Mouse (Mus musculus): ENCODE results near the gene B4galnt4. TPM values are rescaled to one million over a fixed set of nuclear protein-coding genes. Genes with fewer than 3 reads are reported as not detected.

The B4galnt4 gene
- polyA plus RNA-seq, 1 experiment from 2014 or later, result 0.15 TPM

DNA sequence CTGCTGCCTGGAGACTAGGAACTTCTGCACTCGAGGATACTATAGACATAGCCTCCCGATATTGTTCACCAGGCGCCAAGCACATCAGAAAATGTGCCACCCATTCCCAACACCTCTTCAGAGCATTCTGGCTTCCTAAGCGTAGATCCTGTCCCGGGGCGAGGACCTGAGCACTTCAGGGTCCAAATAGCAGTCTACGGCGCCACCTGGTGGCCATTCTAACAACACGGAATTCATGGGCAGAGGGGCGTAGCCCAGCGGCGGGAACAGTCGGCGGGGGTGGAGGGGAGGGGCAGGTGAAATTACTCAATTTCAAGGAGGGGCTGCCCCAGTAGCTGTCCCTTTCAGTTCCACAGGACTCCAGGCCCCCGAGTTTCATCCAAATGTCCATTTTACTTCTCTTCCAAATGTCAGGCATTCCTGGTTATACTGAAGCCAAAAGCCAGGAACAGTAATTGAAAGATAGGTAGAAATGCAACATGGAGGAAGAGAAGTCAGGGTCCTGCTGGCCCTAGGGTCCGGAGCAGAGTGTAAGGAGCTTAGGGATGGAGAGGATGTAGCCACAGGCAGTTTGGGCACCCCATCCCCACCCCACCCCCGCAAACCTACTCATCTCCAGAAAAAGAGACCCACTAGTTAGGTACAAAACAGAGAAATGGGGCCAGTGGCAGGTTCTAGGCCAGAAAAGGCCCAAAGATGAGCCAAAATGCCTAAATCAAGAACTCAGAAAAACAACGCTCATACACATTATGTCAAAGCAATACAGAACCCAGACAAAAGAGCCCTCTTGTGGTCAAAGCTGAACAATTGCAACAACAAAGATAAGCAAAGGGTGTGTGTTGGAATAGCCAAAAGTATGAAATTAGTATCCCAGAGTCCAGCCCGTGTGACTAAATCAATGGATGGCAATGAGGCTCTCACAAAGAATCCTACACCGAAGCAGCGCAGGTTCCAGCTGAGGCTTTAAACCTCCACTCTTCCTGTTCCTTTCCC, 12.4 kb upstream of the B4galnt4 start:
- H3K4me1 ChIP-seq (ENCODE audit: insufficient read depth), result peaks cover 23% of the 10 kb centered on the region
- no peaks in the 10 kb centered on the region for H3K9me3 ChIP-seq (ENCODE audit: low read length)
- DNase-seq, result peak; percentile 94
- ATAC-seq, result peak; percentile 87
- H3K27ac ChIP-seq (ENCODE audit: low read depth), result peak overlapping the region; percentile 85
- TF ChIP-seq EP300 (IDR thresholded peaks at IDR 0.05; ENCODE audit: low read depth) (no peak), CTCF (IDR thresholded peaks at IDR 0.05; ENCODE audit: low read depth) (peak; percentile 97)
- H3K4me3 ChIP-seq (ENCODE audit: low read depth, low read length), result peak overlapping the region; percentile 33
- H3K36me3 ChIP-seq (replicated peaks; ENCODE audit: insufficient read depth, low read length), result no peaks in the 10 kb centered on the region
- no peaks in the 10 kb centered on the region for H3K27me3 ChIP-seq (ENCODE audit: insufficient read depth, low read length)
- peak overlapping the region; percentile 54 for H3K9ac ChIP-seq (replicated peaks)
- H3K4me2 ChIP-seq (ENCODE audit: low read depth, low read length), result peak overlapping the region; percentile 84
- 6% methylated on average over 21 of the region's 21 CpGs for WGBS (ENCODE audit: insufficient replicate concordance)

DNA sequence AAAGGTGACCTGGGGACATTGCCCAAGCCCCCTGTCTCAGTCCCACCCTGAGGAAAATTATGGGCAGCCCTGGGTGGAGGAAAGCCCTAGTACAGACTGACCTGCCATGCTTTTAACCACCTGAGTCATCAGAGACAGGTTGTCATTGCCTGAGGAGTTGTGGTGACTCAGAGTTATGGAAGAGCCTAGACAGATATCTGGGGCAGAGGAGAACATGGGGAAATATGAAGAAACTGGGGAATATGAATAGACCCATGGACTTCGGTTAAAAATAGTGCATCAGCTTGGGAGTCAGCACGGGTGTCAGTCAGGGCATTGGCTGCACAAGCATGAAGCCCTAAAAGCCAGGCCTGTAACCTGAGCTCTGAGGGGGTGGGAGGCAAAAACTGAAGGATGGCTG, 11.6 kb upstream of the B4galnt4 start:
- H3K4me1 ChIP-seq (ENCODE audit: insufficient read depth), result peaks cover 23% of the 10 kb centered on the region
- H3K27me3 ChIP-seq (ENCODE audit: insufficient read depth, low read length), result no peaks in the 10 kb centered on the region
- 80% methylated on average over 2 of the region's 2 CpGs for WGBS (ENCODE audit: insufficient replicate concordance)
- no peak for DNase-seq
- no peaks in the 10 kb centered on the region for H3K9me3 ChIP-seq (ENCODE audit: low read length)
- TF ChIP-seq CTCF (IDR thresholded peaks at IDR 0.05; ENCODE audit: low read depth) (no peak), EP300 (IDR thresholded peaks at IDR 0.05; ENCODE audit: low read depth) (no peak)
- H3K27ac ChIP-seq (ENCODE audit: low read depth), result no peak overlapping the region
- H3K9ac ChIP-seq (replicated peaks), result no peak overlapping the region
- H3K36me3 ChIP-seq (replicated peaks; ENCODE audit: insufficient read depth, low read length), result no peaks in the 10 kb centered on the region
- H3K4me2 ChIP-seq (ENCODE audit: low read depth, low read length), result no peak overlapping the region
- ATAC-seq, result no peak
- no peak overlapping the region for H3K4me3 ChIP-seq (ENCODE audit: low read depth, low read length)

DNA sequence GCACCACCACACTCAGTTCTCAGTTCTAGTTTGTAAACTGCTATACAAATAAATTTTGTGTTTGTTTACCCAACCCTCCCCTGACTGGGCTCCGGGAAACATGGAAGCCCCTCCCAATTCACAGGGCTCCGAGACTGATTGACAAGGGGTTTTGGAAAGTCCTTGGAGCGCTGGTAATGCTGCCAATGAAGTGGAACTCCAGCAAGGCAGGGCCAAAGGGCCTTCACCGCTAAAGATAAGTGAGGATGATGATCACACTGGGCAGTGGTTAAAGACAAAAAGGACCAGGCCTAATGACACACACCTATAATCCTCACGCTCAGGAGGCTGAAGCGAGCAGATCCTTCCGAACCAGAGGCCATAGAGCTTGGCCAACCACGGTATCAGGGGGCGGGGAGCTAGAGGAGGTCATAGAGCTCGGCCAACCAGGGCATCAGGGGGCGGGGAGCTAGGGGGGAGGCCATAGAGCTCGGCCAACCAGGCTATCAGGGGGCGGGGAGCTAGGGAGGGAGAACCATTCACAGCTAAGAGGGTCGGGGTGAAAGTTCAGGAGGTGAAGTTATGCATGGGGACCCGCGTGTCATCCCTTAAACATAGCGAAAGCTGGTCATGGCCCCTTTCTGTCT, 9.7 kb upstream of the B4galnt4 start:
- H3K4me1 ChIP-seq (ENCODE audit: insufficient read depth), result peaks cover 22% of the 10 kb centered on the region
- no peak overlapping the region for H3K9ac ChIP-seq (replicated peaks)
- 70% methylated on average over 17 of the region's 17 CpGs for WGBS (ENCODE audit: insufficient replicate concordance)
- H3K27me3 ChIP-seq (ENCODE audit: insufficient read depth, low read length), result no peaks in the 10 kb centered on the region
- no peak overlapping the region for H3K4me3 ChIP-seq (ENCODE audit: low read depth, low read length)
- no peaks in the 10 kb centered on the region for H3K9me3 ChIP-seq (ENCODE audit: low read length)
- no peak overlapping the region for H3K27ac ChIP-seq (ENCODE audit: low read depth)
- no peak overlapping the region for H3K4me2 ChIP-seq (ENCODE audit: low read depth, low read length)
- no peak for ATAC-seq
- no peak for DNase-seq
- TF ChIP-seq EP300 (IDR thresholded peaks at IDR 0.05; ENCODE audit: low read depth), result no peak
- TF ChIP-seq CTCF (IDR thresholded peaks at IDR 0.05; ENCODE audit: low read depth), result no peak
- H3K36me3 ChIP-seq (replicated peaks; ENCODE audit: insufficient read depth, low read length), result no peaks in the 10 kb centered on the region

- no peak for DNase-seq
- Histone ChIP-seq H3K4me3 (ENCODE audit: low read depth, low read length) (no peak overlapping the region), H3K27ac (ENCODE audit: low read depth) (peak overlapping the region; percentile 62), H3K9ac (replicated peaks) (no peak overlapping the region), H3K9me3 (ENCODE audit: low read length) (no peaks in the 10 kb centered on the region), H3K36me3 (replicated peaks; ENCODE audit: insufficient read depth, low read length) (no peaks in the 10 kb centered on the region), H3K4me2 (ENCODE audit: low read depth, low read length) (no peak overlapping the region), H3K27me3 (ENCODE audit: insufficient read depth, low read length) (no peaks in the 10 kb centered on the region), H3K4me1 (ENCODE audit: insufficient read depth) (peaks cover 14% of the 10 kb centered on the region)
- 76% methylated on average over 4 of the region's 4 CpGs for WGBS (ENCODE audit: insufficient replicate concordance)
- TF ChIP-seq CTCF (IDR thresholded peaks at IDR 0.05; ENCODE audit: low read depth) (no peak), EP300 (IDR thresholded peaks at IDR 0.05; ENCODE audit: low read depth) (no peak)
- ATAC-seq, result no peak
These were observed 8.9 kb upstream of the B4galnt4 start for GRCm38 (mm10) chr7:141052016-141052415.

GRCm38 (mm10) chr7:141052421-141052820, 8.5 kb upstream of the B4galnt4 start:
- H3K27me3 ChIP-seq (ENCODE audit: insufficient read depth, low read length), result no peaks in the 10 kb centered on the region
- H3K4me3 ChIP-seq (ENCODE audit: low read depth, low read length), result no peak overlapping the region
- H3K27ac ChIP-seq (ENCODE audit: low read depth), result peak overlapping the region; percentile 62
- TF ChIP-seq CTCF (IDR thresholded peaks at IDR 0.05; ENCODE audit: low read depth), result no peak
- no peak for TF ChIP-seq EP300 (IDR thresholded peaks at IDR 0.05; ENCODE audit: low read depth)
- no peaks in the 10 kb centered on the region for H3K9me3 ChIP-seq (ENCODE audit: low read length)
- DNase-seq, result no peak
- no peak overlapping the region for H3K9ac ChIP-seq (replicated peaks)
- ATAC-seq, result 0 out of 2 replicates have a peak, but pooled peaks have one; percentile 22
- 56% methylated on average over 2 of the region's 2 CpGs for WGBS (ENCODE audit: insufficient replicate concordance)
- H3K36me3 ChIP-seq (replicated peaks; ENCODE audit: insufficient read depth, low read length), result no peaks in the 10 kb centered on the region
- no peak overlapping the region for H3K4me2 ChIP-seq (ENCODE audit: low read depth, low read length)
- peaks cover 10% of the 10 kb centered on the region for H3K4me1 ChIP-seq (ENCODE audit: insufficient read depth)

DNA sequence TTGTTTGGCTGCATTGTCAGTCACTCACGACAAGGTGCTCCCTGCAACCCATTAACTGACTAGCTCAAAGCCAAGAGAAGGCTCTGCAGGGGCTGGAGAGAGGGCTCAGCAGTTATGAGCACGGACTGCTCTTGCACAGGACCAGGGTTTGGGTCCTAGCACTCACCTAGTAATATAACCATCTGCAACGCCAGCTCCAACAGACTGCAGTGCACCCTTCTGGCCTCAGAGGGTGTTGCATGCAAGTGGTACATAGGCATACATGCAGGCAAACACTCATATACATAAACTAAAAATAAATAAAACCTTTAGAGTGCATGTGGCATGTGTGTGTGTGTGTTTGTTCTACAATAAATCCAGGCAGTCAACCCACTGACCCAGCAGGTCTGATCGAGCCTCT, 5.1 kb upstream of the B4galnt4 start:
- Histone ChIP-seq H3K27ac (ENCODE audit: low read depth) (no peak overlapping the region), H3K4me3 (ENCODE audit: low read depth, low read length) (no peak overlapping the region), H3K4me1 (ENCODE audit: insufficient read depth) (peaks cover 4% of the 10 kb centered on the region), H3K27me3 (ENCODE audit: insufficient read depth, low read length) (peaks cover 22% of the 10 kb centered on the region), H3K4me2 (ENCODE audit: low read depth, low read length) (no peak overlapping the region), H3K9me3 (ENCODE audit: low read length) (no peaks in the 10 kb centered on the region), H3K9ac (replicated peaks) (no peak overlapping the region), H3K36me3 (replicated peaks; ENCODE audit: insufficient read depth, low read length) (no peaks in the 10 kb centered on the region)
- WGBS (ENCODE audit: insufficient replicate concordance), result 74% methylated on average over 4 of the region's 4 CpGs
- no peak for ATAC-seq
- DNase-seq, result no peak
- no peak for TF ChIP-seq EP300 (IDR thresholded peaks at IDR 0.05; ENCODE audit: low read depth)
- TF ChIP-seq CTCF (IDR thresholded peaks at IDR 0.05; ENCODE audit: low read depth), result peak; percentile 39
